Mouse (Mus musculus) heart, adult 2 months (tissue): ENCODE measurements at regions not wholly inside any gene's neighbourhood (a gene's known extent, or its start where the extent isn't known, plus 50 kb on each side); places are given as distances from the start of the nearest gene placed in this dataset.

ENCODE experiments used
- CTCF ChIP-seq: fragments of 200-600 bp; IDR thresholded peaks from 2 replicates; pipeline ENCODE4 v1.8.1; 2022; ENCODE audit warnings: antibody characterized with exemption, mild to moderate bottlenecking, moderate library complexity
- EP300 ChIP-seq: fragments of 200-500 bp; IDR thresholded peaks from 2 replicates; pipeline ENCODE4 v1.6.1; 2011; ENCODE audit warnings: low read depth, low read length, control low read depth; ENCODE audit not compliant: insufficient read depth

DNA sequence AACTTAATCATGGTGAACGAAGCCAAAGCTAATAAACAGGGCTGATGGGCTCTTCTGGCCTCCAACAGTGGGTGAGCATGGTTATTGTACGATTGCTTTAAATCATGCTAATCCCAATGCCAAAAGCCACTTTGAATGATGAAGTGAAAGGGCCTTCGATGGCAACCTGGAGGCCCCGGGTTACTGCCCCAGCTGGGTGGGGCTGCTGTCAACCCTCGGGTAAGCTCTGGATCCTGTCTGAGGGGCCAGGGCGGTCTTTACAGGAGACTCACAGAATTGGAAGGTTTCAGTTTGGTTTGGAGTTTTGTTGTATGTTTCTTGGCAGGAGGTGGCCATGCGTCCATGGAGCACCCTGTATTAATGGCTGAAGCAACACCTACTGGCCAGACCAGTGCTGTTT is 78.6 kb upstream of the Bmper start:
- TF ChIP-seq CTCF: no peak
- TF ChIP-seq EP300: no peak
